Mouse (Mus musculus): Measurements from ENCODE around the gene Crhr2. TPM values are rescaled to one million over a fixed set of nuclear protein-coding genes. Genes with fewer than 3 reads are reported as not detected.

Crhr2 gene
- polyA plus RNA-seq, 1 experiment from 2014 or later: not detected

DNA sequence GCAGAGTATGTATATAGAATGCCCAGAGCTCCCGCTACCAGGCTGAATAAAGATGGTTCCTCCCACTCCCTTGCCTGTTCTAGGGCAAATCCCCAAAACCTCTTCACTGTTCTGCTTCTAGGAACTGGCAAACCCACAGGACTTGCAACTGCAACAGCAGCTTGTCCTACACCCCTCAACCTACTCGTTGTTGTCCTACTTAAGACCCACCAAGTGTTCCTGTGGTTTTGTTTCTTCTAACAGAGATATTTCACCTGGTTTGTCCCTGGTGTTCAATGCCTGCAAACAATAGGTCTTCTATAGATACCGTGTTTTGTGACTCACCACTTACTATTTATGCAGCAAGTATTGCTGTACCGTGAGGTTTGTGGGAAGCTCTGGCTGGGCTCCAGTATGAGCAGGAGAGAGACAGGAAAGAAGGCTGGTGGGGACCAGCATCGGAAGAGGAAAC lies 28.5 kb upstream of the Crhr2 start:
- H3K9ac ChIP-seq: no peak overlapping the region
- H3K4me2 ChIP-seq: no peak overlapping the region
- H3K27me3 ChIP-seq: no peaks in the 10 kb centered on the region; the same call in 1 of the 2 replicates
- H3K36me3 ChIP-seq: no peaks in the 10 kb centered on the region
- no peaks in the 10 kb centered on the region for H3K4me1 ChIP-seq
- no peaks in the 10 kb centered on the region for H3K9me3 ChIP-seq
- no peak for ATAC-seq (ENCODE audit: insufficient number of reproducible peaks, insufficient read depth, low FRiP score, low TSS enrichment, low read depth)
- no peak overlapping the region for H3K27ac ChIP-seq
- no peak overlapping the region for H3K4me3 ChIP-seq
- 75% methylated on average over 5 of the region's 5 CpGs for WGBS

DNA sequence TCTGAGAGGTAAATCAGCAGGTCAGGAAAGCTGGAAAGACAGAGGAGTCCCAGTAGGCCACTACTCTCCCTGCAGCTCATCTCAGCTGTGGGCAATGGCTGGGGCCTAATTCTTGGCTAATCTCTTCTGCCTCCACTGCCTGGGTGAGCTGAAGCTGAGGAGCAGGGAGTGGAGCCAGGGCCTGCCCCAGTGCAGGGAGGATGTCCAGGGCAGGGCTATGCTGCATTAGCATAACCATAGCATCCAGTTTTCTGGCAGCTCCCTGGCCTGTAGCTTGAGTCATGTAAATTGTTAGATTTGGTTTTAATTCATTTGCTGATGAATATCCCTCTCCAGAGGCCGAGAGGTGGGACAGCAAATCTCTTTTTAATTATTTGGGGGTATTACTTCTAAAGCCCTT lies 26.4 kb upstream of the Crhr2 start:
- H3K4me2 ChIP-seq: no peak overlapping the region
- 59% methylated on average over 1 of the region's 1 CpGs for WGBS
- ATAC-seq (ENCODE audit: insufficient number of reproducible peaks, insufficient read depth, low FRiP score, low TSS enrichment, low read depth): no peak

DNA sequence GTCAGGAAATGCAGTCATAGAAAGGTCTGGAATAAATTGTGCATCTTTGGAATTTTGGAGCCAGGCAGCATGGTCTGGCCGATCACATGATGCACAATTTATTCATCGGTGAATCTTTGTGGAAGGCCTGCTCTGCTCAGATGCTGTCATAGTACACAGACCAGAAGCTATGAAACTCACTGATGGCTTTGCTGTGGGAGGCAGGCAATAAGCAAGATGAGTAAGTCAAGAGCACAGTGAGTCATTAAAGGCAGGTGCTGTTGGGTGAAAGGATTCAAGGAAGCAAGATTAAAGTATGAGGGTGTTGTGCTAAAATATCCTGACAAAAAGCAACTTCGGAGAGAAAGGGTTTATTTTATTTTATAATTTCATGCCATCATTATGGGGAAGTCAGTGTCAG lies 19.4 kb upstream of the Crhr2 start:
- Histone ChIP-seq H3K27ac (no peak overlapping the region), H3K27me3 (no peaks in the 10 kb centered on the region), H3K9ac (no peak overlapping the region), H3K4me1 (no peaks in the 10 kb centered on the region), H3K9me3 (0 out of 2 replicates have a peak, but pooled peaks cover 3% of the 10 kb centered on the region), H3K4me3 (no peak overlapping the region), H3K36me3 (no peaks in the 10 kb centered on the region), H3K4me2 (no peak overlapping the region)
- no peak for ATAC-seq (ENCODE audit: insufficient number of reproducible peaks, insufficient read depth, low FRiP score, low TSS enrichment, low read depth)
- 88% methylated on average over 3 of the region's 3 CpGs for WGBS

More for the DNA sequence above, 26.4 kb upstream of the Crhr2 start:
- no peaks in the 10 kb centered on the region for H3K27me3 ChIP-seq
- no peak overlapping the region for H3K9ac ChIP-seq
- no peak overlapping the region for H3K27ac ChIP-seq
- H3K4me3 ChIP-seq: no peak overlapping the region
- H3K36me3 ChIP-seq: no peaks in the 10 kb centered on the region
- H3K9me3 ChIP-seq: no peaks in the 10 kb centered on the region
- no peaks in the 10 kb centered on the region for H3K4me1 ChIP-seq

DNA sequence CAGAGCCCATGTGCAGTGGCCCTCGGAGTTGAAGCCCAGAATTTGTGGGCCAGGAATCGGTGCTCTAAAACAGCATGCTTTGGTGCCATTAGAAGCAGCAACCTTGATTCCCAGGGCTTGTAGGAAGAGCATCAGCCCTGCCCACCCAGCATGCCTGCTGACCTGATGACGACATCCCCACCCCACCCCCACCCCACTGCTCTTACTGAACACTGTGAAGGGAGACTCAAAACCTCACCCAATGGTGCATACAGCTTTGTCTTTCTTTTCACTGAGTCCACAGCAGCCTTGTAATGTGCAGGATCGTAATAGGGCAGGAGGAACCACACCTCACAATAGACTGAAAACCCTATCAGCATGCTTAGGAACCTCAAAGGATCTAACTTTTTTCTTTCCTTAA lies 13.3 kb upstream of the Crhr2 start:
- H3K27ac ChIP-seq: no peak overlapping the region
- no peak overlapping the region for H3K4me3 ChIP-seq
- WGBS: 45% methylated on average over 4 of the region's 4 CpGs
- no peak overlapping the region for H3K4me2 ChIP-seq
- no peak for ATAC-seq (ENCODE audit: insufficient number of reproducible peaks, insufficient read depth, low FRiP score, low TSS enrichment, low read depth)
- H3K36me3 ChIP-seq: no peaks in the 10 kb centered on the region
- no peak overlapping the region for H3K9ac ChIP-seq
- H3K27me3 ChIP-seq: no peaks in the 10 kb centered on the region
- no peaks in the 10 kb centered on the region for H3K4me1 ChIP-seq
- H3K9me3 ChIP-seq: peaks cover 5% of the 10 kb centered on the region; the same call in 1 of the 2 replicates

DNA sequence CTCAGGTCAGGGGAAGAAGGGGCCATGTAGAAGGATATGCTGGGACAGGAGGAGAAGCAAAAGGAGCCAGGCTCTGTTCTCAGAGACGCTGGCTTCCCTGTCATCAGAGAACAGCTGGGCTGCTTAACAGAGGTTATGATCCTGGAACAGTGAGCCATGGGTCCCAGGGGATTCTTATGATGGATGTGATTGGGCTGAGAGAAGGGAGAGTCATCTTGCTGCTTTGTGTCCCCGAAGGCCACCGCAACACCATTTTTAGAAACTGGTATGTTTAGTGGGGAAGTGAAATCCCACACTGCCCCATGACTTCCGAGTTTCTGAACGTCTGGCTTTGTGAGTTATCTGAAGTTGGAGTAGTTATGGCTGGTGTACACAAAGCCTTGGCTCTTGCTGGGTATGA lies 12.5 kb upstream of the Crhr2 start:
- 73% methylated on average over 5 of the region's 5 CpGs for WGBS
- H3K9ac ChIP-seq: no peak overlapping the region
- H3K27me3 ChIP-seq: no peaks in the 10 kb centered on the region
- H3K9me3 ChIP-seq: peaks cover 5% of the 10 kb centered on the region; the same call in 1 of the 2 replicates
- H3K4me3 ChIP-seq: no peak overlapping the region
- no peaks in the 10 kb centered on the region for H3K36me3 ChIP-seq
- no peak overlapping the region for H3K27ac ChIP-seq
- H3K4me2 ChIP-seq: no peak overlapping the region
- H3K4me1 ChIP-seq: no peaks in the 10 kb centered on the region
- ATAC-seq (ENCODE audit: insufficient number of reproducible peaks, insufficient read depth, low FRiP score, low TSS enrichment, low read depth): no peak

DNA sequence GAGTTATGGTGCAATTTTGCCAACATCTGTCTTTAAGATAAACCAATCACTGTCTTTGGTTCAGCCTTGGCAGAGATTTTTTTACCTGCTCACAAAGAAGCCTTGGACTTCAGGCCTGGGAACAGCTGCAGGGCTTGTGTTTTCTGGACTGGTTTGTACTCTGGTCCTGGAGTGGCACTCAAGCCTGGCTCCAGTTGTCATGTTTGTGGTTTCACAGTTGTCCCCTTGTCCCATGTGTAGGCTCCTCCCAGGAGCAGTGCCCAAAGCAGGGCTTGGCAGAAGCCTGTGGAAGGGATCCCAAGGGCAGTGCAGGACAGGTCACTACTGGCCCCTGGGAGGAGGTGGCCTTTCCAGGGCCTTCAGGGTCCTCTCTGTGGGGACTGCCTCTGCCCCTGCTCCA lies 5.5 kb upstream of the Crhr2 start:
- Histone ChIP-seq H3K4me2 (no peak overlapping the region), H3K9me3 (no peaks in the 10 kb centered on the region), H3K27ac (no peak overlapping the region), H3K4me1 (no peaks in the 10 kb centered on the region), H3K36me3 (no peaks in the 10 kb centered on the region), H3K9ac (no peak overlapping the region), H3K4me3 (no peak overlapping the region), H3K27me3 (no peaks in the 10 kb centered on the region)
- no peak for ATAC-seq (ENCODE audit: insufficient number of reproducible peaks, insufficient read depth, low FRiP score, low TSS enrichment, low read depth)

DNA sequence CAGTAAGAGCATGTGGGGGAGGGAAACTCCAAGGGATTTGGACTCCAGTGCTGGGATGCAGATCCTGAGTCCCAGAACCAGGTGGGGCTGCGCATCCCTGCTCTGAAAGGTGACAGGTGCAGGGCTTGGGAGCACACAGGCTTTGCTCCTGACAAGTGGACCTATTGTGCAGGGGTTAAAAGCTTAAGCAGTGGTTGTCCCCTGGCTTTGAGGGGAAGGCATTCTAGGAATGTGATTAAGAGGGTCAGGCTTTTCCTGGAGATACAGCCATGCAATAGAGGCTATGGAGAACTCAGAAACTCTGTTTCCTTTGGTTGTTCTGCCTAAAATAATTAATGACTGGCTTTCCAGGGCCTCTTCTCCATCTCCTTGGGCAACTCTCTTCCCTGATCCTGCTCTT lies 609 bp upstream of the Crhr2 start:
- 0 out of 2 replicates have a peak, but pooled peaks cover 6% of the 10 kb centered on the region for H3K4me1 ChIP-seq
- no peaks in the 10 kb centered on the region for H3K27me3 ChIP-seq
- WGBS: 59% methylated on average over 1 of the region's 1 CpGs
- H3K9ac ChIP-seq: no peak overlapping the region
- H3K4me3 ChIP-seq: no peak overlapping the region
- no peak overlapping the region for H3K4me2 ChIP-seq
- no peak for ATAC-seq (ENCODE audit: insufficient number of reproducible peaks, insufficient read depth, low FRiP score, low TSS enrichment, low read depth)
- no peak overlapping the region for H3K27ac ChIP-seq
- H3K9me3 ChIP-seq: no peaks in the 10 kb centered on the region
- H3K36me3 ChIP-seq: no peaks in the 10 kb centered on the region

DNA sequence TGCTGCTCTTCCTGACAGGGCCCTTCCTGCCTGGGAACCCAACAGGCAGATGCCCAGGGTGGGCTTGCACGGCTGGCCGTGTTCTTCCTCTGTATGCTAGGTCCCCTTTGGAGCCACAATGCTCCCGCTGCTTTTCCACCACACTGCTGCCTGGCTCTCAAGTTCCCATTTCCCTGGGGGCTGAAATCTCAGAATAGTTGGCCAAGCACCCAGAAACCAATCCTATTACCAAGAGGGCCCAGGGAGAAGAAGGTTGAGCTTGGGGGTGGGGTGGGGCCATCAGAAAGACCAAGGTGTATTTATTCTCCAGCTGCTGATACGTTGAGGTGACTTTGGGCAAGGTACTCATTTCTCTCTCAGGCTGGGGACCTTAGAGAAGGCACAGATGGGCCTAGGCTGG lies 1.5 kb downstream of the Crhr2 start:
- H3K36me3 ChIP-seq: no peaks in the 10 kb centered on the region
- no peak for ATAC-seq (ENCODE audit: insufficient number of reproducible peaks, insufficient read depth, low FRiP score, low TSS enrichment, low read depth)
- no peaks in the 10 kb centered on the region for H3K9me3 ChIP-seq
- H3K4me3 ChIP-seq: no peak overlapping the region
- WGBS: 79% methylated on average over 4 of the region's 4 CpGs
- H3K27ac ChIP-seq: no peak overlapping the region
- H3K9ac ChIP-seq: no peak overlapping the region
- H3K27me3 ChIP-seq: no peaks in the 10 kb centered on the region
- no peak overlapping the region for H3K4me2 ChIP-seq
- H3K4me1 ChIP-seq: 0 out of 2 replicates have a peak, but pooled peaks cover 6% of the 10 kb centered on the region

DNA sequence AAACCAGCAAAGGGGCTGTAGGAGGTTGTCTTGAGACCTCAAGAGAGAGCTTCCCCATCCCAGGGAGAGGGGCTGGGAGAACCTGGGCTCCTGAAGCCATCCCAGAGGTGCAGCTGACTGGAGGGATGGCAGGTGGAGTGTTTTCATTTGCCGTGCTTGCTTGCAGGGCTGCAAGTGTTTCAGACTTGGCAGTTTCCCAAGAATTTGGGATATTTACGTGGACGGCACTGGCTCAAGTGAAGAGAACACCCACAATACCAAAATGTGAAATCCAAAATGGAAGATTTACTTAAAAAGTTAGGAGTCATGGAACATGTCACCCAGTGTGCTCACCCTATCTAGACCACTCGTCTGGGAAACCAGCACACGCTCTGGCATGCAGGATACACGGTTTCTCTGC lies 2.2 kb downstream of the Crhr2 start:
- H3K36me3 ChIP-seq: no peaks in the 10 kb centered on the region
- 51% methylated on average over 6 of the region's 6 CpGs for WGBS
- H3K4me1 ChIP-seq: 0 out of 2 replicates have a peak, but pooled peaks cover 6% of the 10 kb centered on the region
- H3K4me3 ChIP-seq: no peak overlapping the region
- H3K27ac ChIP-seq: no peak overlapping the region
- no peak overlapping the region for H3K9ac ChIP-seq
- no peak overlapping the region for H3K4me2 ChIP-seq
- H3K27me3 ChIP-seq: no peaks in the 10 kb centered on the region
- ATAC-seq (ENCODE audit: insufficient number of reproducible peaks, insufficient read depth, low FRiP score, low TSS enrichment, low read depth): no peak
- no peaks in the 10 kb centered on the region for H3K9me3 ChIP-seq

DNA sequence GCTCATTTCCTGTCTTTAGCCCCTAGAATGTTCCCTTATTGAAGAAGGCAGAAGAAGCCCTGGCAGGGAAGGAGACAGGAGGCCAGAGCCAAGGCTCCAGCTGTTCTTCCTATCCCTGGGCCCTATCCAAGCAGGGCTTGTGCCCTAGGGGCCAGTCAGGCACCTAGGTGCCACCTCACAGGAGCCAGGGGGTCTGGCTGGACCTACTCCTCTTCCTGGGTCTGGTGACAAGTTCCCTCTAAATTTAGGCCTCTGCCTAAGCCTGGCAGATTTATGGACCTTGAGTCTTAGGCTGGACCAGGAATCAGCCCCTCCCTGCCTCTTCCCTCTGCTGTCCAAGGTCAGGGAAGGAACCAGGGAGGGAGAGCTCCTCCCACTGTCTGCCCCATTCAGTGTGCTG lies 4.4 kb downstream of the Crhr2 start:
- Histone ChIP-seq H3K4me1 (0 out of 2 replicates have a peak, but pooled peaks cover 6% of the 10 kb centered on the region), H3K9ac (no peak overlapping the region), H3K9me3 (no peaks in the 10 kb centered on the region), H3K27me3 (no peaks in the 10 kb centered on the region), H3K36me3 (no peaks in the 10 kb centered on the region), H3K4me3 (no peak overlapping the region), H3K27ac (no peak overlapping the region), H3K4me2 (no peak overlapping the region)
- ATAC-seq (ENCODE audit: insufficient number of reproducible peaks, insufficient read depth, low FRiP score, low TSS enrichment, low read depth): no peak

DNA sequence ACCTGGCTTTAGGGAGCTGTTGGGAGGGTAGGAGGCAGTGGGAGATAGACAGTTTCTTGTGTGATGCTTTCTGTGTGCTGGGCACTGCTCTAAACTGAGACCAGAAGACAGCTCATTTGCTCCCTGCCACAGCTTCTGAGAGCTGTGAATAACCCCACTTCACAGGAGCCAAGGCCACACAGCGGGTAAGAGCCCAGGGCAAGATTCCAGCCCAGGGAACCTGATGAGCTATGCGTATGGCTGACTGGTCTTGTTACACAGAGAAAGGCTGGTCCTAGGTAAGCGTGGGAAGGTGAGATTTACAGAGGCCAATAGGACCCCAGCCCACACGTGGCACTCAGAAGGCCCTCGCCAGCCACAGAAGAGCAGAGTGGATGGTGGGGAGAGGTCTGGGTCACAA lies 6.2 kb downstream of the Crhr2 start:
- ATAC-seq (ENCODE audit: insufficient number of reproducible peaks, insufficient read depth, low FRiP score, low TSS enrichment, low read depth): no peak

DNA sequence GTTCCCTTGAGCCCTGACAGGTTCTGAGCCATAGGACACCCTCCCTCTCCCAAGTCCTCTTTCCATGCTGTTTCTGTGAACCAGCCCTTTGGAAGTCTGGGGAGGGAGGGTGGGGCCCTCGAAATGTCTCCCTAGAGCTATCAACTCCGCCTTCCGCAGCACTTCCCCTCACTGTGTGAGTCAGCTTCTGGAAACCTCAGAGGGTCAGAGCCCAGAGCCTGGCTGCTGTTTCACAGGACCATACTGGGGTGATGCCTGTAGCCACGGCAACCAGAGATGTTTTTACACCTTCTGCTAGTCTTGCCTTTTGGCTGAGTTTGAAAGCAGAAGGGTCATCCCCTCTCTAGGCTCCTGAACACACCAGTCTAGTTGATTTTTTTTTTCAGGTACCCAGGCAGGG lies 9.8 kb downstream of the Crhr2 start:
- Histone ChIP-seq H3K9ac (no peak overlapping the region), H3K27ac (no peak overlapping the region), H3K36me3 (no peaks in the 10 kb centered on the region), H3K4me2 (no peak overlapping the region), H3K4me3 (no peak overlapping the region), H3K27me3 (peaks cover 40% of the 10 kb centered on the region), H3K4me1 (no peaks in the 10 kb centered on the region; the same call in 1 of the 2 replicates), H3K9me3 (no peaks in the 10 kb centered on the region)
- no peak for ATAC-seq (ENCODE audit: insufficient number of reproducible peaks, insufficient read depth, low FRiP score, low TSS enrichment, low read depth)
- 44% methylated on average over 4 of the region's 4 CpGs for WGBS

More for the DNA sequence above, 6.2 kb downstream of the Crhr2 start:
- WGBS: 63% methylated on average over 5 of the region's 5 CpGs
- Histone ChIP-seq H3K4me3 (no peak overlapping the region), H3K9me3 (no peaks in the 10 kb centered on the region), H3K27ac (no peak overlapping the region), H3K4me2 (no peak overlapping the region), H3K36me3 (no peaks in the 10 kb centered on the region), H3K9ac (no peak overlapping the region), H3K27me3 (peaks cover 9% of the 10 kb centered on the region; the same call in 1 of the 2 replicates), H3K4me1 (0 out of 2 replicates have a peak, but pooled peaks cover 6% of the 10 kb centered on the region)

Measured in embryonic facial prominence, embryonic 13.5 days (tissue).